Mouse (Mus musculus) kidney, adult 2 months (tissue): ENCODE results near the gene Ptges. TPM values are rescaled to one million over a fixed set of nuclear protein-coding genes. Genes with fewer than 3 reads are reported as not detected.

Experiments used
- DNase-seq: peaks from one replicate; pipeline ENCODE4 v3.0.0; 2021
- H3K27ac ChIP-seq: fragments of 200-500 bp; 2 replicates; pipeline ENCODE4 v1.5.1; 2012; ENCODE audit warnings: low read depth, low read length, control low read depth, inconsistent platforms; ENCODE audit not compliant: insufficient read depth
- H3K27me3 ChIP-seq: fragments of 200-500 bp; replicated peaks from 2 replicates; pipeline ENCODE4 v1.6.1; 2012; ENCODE audit warnings: mild to moderate bottlenecking, moderate library complexity, low read length, inconsistent platforms; ENCODE audit not compliant: control insufficient read depth, insufficient read depth
- H3K36me3 ChIP-seq: fragments of 200-500 bp; 2 replicates; pipeline ENCODE4 v1.6.1; 2012; ENCODE audit warnings: mild to moderate bottlenecking, moderate library complexity, low read length, inconsistent platforms; ENCODE audit not compliant: control insufficient read depth, insufficient read depth
- H3K4me1 ChIP-seq: fragments of 200-500 bp; 2 replicates; pipeline ENCODE4 v1.6.1; 2011; ENCODE audit warnings: low read length; ENCODE audit not compliant: control insufficient read depth, insufficient read depth
- H3K4me3 ChIP-seq: fragments of 200-500 bp; 2 replicates; pipeline ENCODE4 v1.5.1; 2011; ENCODE audit warnings: mild to moderate bottlenecking, low read depth, low read length, control low read depth; ENCODE audit not compliant: insufficient read depth
- CTCF ChIP-seq: fragments of 200-500 bp; conservative IDR thresholded peaks from 2 replicates; pipeline ENCODE4 v1.5.1; 2011; ENCODE audit warnings: low read depth, mild to moderate bottlenecking, control low read depth, low read length, moderate library complexity, mixed read lengths; ENCODE audit not compliant: insufficient read depth, insufficient read length
- POLR2A ChIP-seq: fragments of 200-500 bp; IDR thresholded peaks from one replicate; pipeline ENCODE4 v1.6.1; 2011; ENCODE audit warnings: low read depth, low read length, control low read depth
- WGBS: fragments of 180-500 bp; shearing (Covaris S2); methylation state at CpG from one replicate; pipeline ENCODE4 v1.1.7; 2018; 5-methylcytosine and 5-hydroxymethylcytosine counted together
- polyA plus RNA-seq: library from polyadenylated mRNA; depleted of rRNA; stranded (reverse); fragments of >200 nt; gene quantifications from 2 replicates; pipeline ENCODE4 v1.2.3, GENCODE M21; 2012

The Ptges gene
- polyA plus RNA-seq, 1 experiment: 36.3 TPM

DNA sequence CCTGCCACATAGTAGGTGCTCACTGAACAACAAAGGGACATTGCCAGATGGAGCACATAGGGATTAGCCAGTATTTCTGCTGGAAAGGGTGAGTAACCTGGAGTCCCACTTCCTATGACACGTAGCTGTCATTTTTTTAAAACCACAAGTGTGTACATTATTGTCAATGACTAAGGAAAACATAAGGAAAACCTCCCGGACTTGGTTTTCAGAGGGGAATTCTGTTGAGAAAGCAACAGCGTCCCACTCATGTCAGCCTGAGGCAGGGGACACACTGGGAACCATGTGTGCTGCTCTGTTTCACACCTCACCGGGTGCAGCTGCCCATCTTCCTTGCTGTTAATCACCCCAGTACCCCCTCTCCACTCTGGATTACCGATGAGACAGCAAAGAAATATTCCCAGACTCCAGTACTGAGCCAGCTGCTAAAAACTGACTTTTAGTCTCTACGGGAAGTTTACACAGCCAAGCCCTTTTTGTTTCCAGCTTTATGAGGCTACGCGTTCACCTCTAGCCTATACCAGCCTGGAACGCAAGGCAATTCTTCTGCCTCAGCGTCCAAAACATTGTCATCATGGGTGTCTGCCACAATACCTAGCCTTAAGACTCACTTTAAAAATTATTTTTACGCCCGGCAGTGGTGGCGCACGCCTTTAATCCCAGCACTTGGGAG is 30.1 kb downstream of the Ptges start:
- H3K4me1 ChIP-seq: peaks cover 3% of the 10 kb centered on the region; the same call in 1 of the 2 replicates
- H3K27me3 ChIP-seq: no peaks in the 10 kb centered on the region
- DNase-seq: no peak
- no peak for TF ChIP-seq CTCF
- H3K36me3 ChIP-seq: no peaks in the 10 kb centered on the region
- WGBS: 83% methylated on average over 14 of the region's 14 CpGs
- no peak overlapping the region for H3K27ac ChIP-seq
- no peak overlapping the region for H3K4me3 ChIP-seq

DNA sequence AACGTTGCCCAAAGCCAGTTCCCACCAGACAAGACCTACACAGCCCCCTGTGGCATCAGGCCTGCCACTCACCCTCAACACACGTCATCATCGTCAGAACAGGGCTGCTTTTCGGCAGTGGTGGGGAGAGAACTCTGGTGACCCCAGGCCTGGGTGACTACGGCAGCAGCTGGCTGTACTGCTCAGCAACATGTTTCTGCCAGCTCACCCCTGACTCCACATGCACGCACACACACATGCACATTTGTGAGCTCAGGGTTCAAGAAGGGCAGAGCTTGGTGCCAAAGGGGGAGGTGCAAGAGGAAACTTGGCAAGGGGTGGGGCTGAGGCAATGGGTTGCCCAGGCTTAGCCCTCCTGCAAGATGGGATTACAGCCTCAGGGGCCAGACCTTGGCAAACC is 32.4 kb downstream of the Ptges start:
- peak; percentile 42 for DNase-seq
- no peak for TF ChIP-seq POLR2A
- TF ChIP-seq CTCF: no peak
- WGBS: 27% methylated on average over 6 of the region's 6 CpGs
- Histone ChIP-seq H3K27me3 (no peaks in the 10 kb centered on the region), H3K4me3 (no peak overlapping the region), H3K36me3 (no peaks in the 10 kb centered on the region), H3K4me1 (peaks cover 3% of the 10 kb centered on the region; the same call in 1 of the 2 replicates), H3K27ac (no peak overlapping the region)

DNA sequence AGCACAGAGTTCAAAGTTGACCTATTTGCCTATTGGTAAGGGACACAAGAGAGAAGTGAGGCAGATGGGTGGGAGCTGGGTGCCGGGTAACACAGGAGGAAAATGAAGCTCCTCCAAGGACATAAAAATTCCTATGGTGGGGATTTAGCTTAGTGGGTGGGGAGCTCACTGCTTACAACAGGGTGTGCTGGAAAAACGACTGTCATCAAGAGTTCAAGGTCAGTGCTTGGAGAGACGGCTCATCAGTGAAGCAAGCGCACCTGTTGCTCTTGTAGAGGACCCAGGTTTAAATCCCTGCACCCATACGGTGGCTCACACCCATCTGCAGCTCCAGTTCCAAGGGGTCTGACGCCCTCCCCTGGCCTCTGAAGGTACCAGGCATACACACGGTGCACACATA is 35.7 kb downstream of the Ptges start:
- Histone ChIP-seq H3K4me3 (no peak overlapping the region), H3K27ac (no peak overlapping the region), H3K36me3 (no peaks in the 10 kb centered on the region), H3K27me3 (no peaks in the 10 kb centered on the region), H3K4me1 (peaks cover 3% of the 10 kb centered on the region; the same call in 1 of the 2 replicates)
- 79% methylated on average over 7 of the region's 7 CpGs for WGBS
- TF ChIP-seq CTCF (no peak), POLR2A (no peak)
- no peak for DNase-seq

DNA sequence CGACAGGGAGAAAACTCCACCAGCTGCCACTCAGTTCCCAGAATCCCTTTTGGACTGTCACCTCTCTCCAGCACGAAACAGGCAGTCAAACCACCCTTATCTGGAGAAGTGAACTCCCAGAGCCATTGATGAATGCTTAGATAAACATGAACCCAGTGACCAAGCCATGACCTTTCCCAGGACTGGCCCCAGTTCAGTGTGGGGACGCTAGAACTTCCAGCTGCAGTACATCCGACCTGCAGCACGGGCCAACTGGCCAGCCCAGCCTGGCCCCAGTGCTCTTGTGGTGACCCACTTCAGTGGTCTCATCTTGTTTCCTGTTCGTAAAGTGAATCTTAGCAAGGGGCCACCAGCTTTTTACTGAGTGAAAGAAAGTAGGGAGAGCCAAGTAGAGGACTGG is 36.3 kb downstream of the Ptges start:
- peak; percentile 78 for DNase-seq
- no peaks in the 10 kb centered on the region for H3K27me3 ChIP-seq
- no peaks in the 10 kb centered on the region for H3K36me3 ChIP-seq
- H3K27ac ChIP-seq: no peak overlapping the region
- H3K4me1 ChIP-seq: peaks cover 3% of the 10 kb centered on the region; the same call in 1 of the 2 replicates
- 30% methylated on average over 6 of the region's 6 CpGs for WGBS
- H3K4me3 ChIP-seq: no peak overlapping the region
- no peak for TF ChIP-seq POLR2A

DNA sequence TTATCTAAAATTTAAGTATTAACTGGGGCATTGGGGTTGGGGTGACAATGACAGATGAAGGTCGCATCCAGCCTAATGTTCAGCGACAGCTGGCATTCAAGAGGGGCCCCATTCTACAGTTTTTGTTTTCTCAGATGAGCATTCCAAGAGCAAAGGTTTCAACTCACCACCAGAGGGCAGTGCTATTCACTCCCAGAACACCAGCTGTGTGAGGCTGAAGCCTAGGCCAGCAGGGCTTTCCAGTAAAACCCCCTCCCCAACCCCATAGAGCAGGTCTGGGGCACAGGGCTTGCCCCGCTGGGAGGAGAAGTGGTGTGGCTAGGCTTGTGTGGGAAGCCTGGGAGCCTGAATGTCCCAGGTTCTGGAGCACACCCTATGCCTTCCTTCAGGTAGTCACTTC is 38.7 kb downstream of the Ptges start:
- TF ChIP-seq POLR2A: no peak
- TF ChIP-seq CTCF: peak; percentile 74
- H3K36me3 ChIP-seq: no peaks in the 10 kb centered on the region
- H3K27ac ChIP-seq: no peak overlapping the region
- H3K27me3 ChIP-seq: no peaks in the 10 kb centered on the region
- 15% methylated on average over 3 of the region's 3 CpGs for WGBS
- H3K4me3 ChIP-seq: no peak overlapping the region
- no peaks in the 10 kb centered on the region for H3K4me1 ChIP-seq
- peak; percentile 57 for DNase-seq

DNA sequence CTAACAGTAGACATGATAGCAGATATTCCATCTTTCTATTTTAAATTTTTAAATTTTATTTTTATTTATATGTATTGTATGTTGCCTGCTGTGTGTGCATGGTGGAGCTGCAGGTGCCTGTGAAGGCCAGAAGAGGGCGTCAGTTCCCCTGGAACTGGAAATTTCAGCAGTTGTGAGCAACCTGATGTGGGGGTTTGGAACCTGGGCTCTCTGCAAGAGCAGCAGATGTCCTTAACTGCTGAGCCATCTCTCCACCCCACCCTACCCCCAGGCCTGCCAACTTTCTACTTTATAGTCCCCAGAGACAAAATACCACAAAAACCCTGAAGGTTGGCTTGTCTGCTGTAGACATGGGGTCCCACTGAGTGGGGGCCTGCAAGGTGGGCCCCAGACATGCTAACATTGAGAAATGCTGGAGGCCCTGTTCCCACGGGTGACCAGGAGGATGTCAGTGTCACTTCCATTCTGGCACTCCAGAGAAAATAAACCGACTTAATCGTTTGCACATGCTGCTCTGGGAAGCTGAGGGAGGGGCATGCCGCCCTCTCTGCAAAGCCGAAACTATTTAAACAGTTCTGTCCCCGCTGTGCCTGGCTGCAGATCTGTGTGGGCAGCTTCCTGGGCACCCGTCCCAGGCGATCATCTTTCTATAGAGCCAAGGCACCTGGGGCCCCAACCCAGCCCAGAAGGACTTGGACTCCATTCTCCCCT is 44.1 kb downstream of the Ptges start:
- Histone ChIP-seq H3K27me3 (no peaks in the 10 kb centered on the region), H3K4me3 (no peak overlapping the region), H3K27ac (no peak overlapping the region), H3K4me1 (no peaks in the 10 kb centered on the region), H3K36me3 (no peaks in the 10 kb centered on the region)
- no peak for DNase-seq
- WGBS: 31% methylated on average over 9 of the region's 9 CpGs
- TF ChIP-seq POLR2A (no peak), CTCF (no peak)

DNA sequence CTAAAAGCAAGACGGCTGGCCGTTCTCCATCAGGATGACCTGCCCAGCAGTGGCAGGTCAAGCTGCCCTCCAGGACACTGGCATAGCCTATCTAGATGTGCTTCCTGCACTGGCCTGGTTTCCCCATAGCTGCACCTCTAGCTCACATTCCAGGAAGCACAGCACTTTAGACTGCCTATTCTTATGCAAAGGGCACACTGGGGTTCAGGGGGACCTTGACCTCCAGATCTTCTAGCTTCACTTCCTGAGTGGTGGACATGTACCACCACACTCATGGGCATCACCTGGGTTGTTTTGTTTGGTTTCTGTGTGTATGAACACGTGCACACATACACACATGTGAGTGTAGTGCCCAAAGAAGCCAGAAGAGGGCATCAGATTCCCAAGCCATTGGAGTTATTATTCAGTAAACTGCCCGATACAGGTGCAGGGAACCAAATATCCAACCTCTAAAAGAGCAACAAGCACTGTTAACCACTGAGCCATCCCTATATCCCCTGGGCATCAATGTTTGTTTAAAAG is 44.8 kb downstream of the Ptges start:
- no peak for DNase-seq
- no peak for TF ChIP-seq CTCF
- no peak for TF ChIP-seq POLR2A
- Histone ChIP-seq H3K27me3 (no peaks in the 10 kb centered on the region), H3K4me1 (no peaks in the 10 kb centered on the region), H3K27ac (no peak overlapping the region), H3K36me3 (no peaks in the 10 kb centered on the region), H3K4me3 (no peak overlapping the region)
- WGBS: 97% methylated on average over 4 of the region's 4 CpGs
